Mouse (Mus musculus): ENCODE data around the gene B3gnt2. TPM values are rescaled to one million over a fixed set of nuclear protein-coding genes. Genes with fewer than 3 reads are reported as not detected.
A peak's percentile ranks its signal among the peaks of the same experiment; 100 is the strongest.

The B3gnt2 gene
- polyA plus RNA-seq, 1 experiment from 2014 or later = 1.9 TPM

DNA sequence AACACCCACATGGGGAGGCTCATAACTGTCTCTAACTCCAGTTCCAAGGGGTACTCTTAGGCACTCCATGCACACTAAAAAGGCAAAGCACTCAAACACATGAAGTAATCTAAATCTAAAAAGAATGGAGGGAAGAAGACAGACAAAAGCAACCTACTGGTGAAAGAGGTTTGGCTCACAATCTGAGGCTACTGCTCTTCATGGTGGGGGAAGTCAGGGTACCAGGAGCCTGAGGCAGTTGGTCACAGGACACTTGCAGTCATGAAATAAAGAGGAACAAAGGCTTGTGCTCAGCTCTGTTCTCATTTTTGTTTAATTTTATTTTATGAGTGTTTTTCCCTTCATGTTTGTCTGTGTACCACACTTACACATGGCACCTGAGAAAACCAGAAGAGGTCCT, 45.6 kb downstream of the B3gnt2 start:
- H3K9ac ChIP-seq (replicated peaks; ENCODE audit: low read depth, low read length) = no peak overlapping the region
- no peaks in the 10 kb centered on the region for H3K36me3 ChIP-seq (ENCODE audit: control insufficient read depth, insufficient read depth, low read length)
- H3K4me1 ChIP-seq (ENCODE audit: control insufficient read depth, insufficient read depth, low read length) = no peaks in the 10 kb centered on the region
- no peak overlapping the region for H3K4me2 ChIP-seq (ENCODE audit: low read depth, low read length)
- no peaks in the 10 kb centered on the region for H3K9me3 ChIP-seq (ENCODE audit: control insufficient read depth, low read length)
- H3K27me3 ChIP-seq (ENCODE audit: control insufficient read depth, insufficient read depth, low read length) = no peaks in the 10 kb centered on the region
- H3K27ac ChIP-seq (ENCODE audit: low read depth, low read length) = no peak overlapping the region
- no peak overlapping the region for H3K4me3 ChIP-seq (ENCODE audit: low read depth, low read length)
- no peak for ATAC-seq (ENCODE audit: low read depth)

DNA sequence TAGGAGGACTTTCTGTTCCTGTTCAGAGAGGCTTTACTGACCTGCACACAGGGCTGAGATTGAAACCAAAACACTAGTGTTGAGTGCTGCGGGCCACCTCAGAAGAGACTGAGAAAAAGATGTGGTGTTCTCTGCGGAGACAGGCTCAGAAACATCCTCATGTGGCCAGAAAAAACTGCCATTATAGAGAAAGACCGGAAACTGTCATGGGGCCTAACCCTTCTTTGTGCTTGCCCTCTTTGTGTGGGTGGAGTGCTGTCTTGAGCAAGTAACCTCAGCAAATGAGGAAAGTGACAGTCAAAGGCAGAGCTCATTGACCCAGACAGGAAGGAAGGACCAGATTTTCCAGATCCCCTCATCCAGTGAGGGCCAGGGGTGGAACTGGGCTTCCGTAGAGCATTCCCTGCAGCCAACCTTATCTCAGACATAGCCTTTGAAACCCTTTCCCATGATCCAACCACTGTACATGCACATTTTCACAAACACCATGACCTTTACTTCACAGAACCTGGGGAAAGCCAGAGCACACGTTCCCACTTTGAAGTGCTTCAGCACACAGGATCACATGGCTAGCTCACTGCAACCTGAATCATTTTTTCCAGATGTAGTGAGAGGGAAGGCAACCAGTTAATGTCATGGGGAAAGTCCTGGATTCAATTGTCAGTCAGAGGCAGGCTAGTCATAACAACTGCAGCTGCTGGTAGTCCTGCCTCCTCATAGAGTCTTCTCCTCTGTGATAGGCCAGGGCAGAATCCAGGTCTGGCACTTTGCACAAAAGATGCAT, 46.6 kb downstream of the B3gnt2 start:
- no peak for ATAC-seq (ENCODE audit: low read depth)

DNA sequence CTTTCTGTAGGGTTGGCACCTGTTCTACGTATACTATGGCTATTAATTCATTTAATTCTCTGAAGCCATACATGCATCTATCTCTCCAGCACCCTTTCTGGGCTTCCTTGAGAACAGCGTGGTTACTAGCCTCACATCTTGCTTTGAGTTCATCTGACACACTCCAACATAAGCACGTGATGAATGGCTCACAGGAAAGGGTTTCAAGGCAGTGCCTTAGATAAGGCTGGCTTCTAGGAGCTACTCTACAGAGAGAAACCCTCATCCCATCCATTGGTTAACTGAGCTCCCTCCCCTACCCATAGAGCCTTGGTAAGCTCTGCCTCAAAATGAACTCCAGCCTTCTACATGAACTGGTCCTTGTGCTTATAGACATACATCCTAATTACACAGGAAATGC, 47.3 kb downstream of the B3gnt2 start:
- H3K4me2 ChIP-seq (ENCODE audit: low read depth, low read length) = no peak overlapping the region
- no peak overlapping the region for H3K27ac ChIP-seq (ENCODE audit: low read depth, low read length)
- H3K27me3 ChIP-seq (ENCODE audit: control insufficient read depth, insufficient read depth, low read length) = no peaks in the 10 kb centered on the region
- no peak overlapping the region for H3K4me3 ChIP-seq (ENCODE audit: low read depth, low read length)
- no peak for ATAC-seq (ENCODE audit: low read depth)
- H3K9me3 ChIP-seq (ENCODE audit: control insufficient read depth, low read length) = no peaks in the 10 kb centered on the region
- no peak overlapping the region for H3K9ac ChIP-seq (replicated peaks; ENCODE audit: low read depth, low read length)
- H3K36me3 ChIP-seq (ENCODE audit: control insufficient read depth, insufficient read depth, low read length) = no peaks in the 10 kb centered on the region
- 84% methylated on average over 3 of the region's 3 CpGs for WGBS
- no peaks in the 10 kb centered on the region for H3K4me1 ChIP-seq (ENCODE audit: control insufficient read depth, insufficient read depth, low read length)

More for the DNA sequence above, 46.6 kb downstream of the B3gnt2 start:
- no peak overlapping the region for H3K4me2 ChIP-seq (ENCODE audit: low read depth, low read length)
- no peak overlapping the region for H3K9ac ChIP-seq (replicated peaks; ENCODE audit: low read depth, low read length)
- H3K9me3 ChIP-seq (ENCODE audit: control insufficient read depth, low read length) = no peaks in the 10 kb centered on the region
- no peak overlapping the region for H3K4me3 ChIP-seq (ENCODE audit: low read depth, low read length)
- no peaks in the 10 kb centered on the region for H3K27me3 ChIP-seq (ENCODE audit: control insufficient read depth, insufficient read depth, low read length)
- H3K27ac ChIP-seq (ENCODE audit: low read depth, low read length) = no peak overlapping the region
- WGBS = 85% methylated on average over 5 of the region's 5 CpGs
- H3K36me3 ChIP-seq (ENCODE audit: control insufficient read depth, insufficient read depth, low read length) = no peaks in the 10 kb centered on the region
- H3K4me1 ChIP-seq (ENCODE audit: control insufficient read depth, insufficient read depth, low read length) = no peaks in the 10 kb centered on the region

DNA sequence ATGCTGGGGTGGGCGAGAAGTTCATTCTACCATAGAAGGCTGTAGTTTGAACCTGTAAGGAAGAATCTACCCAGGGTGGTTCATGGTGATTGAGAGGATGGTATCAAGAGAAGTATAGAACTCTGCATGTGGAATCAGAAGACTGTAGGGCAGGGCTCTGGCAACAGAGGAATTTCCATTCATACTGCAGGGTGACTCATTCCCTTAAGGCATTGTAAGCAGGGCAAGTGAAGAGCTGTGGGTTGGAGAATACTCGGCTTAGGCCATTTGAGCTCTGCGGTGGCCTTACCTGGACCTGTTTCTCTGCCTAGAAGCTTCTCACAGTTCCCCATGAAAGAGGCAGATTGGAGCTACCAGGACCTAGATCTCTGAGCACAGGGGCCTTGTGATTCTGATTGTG, 49.3 kb downstream of the B3gnt2 start:
- no peak overlapping the region for H3K4me3 ChIP-seq (ENCODE audit: low read depth, low read length)
- no peaks in the 10 kb centered on the region for H3K36me3 ChIP-seq (ENCODE audit: control insufficient read depth, insufficient read depth, low read length)
- no peak overlapping the region for H3K9ac ChIP-seq (replicated peaks; ENCODE audit: low read depth, low read length)
- H3K9me3 ChIP-seq (ENCODE audit: control insufficient read depth, low read length) = no peaks in the 10 kb centered on the region
- no peak for ATAC-seq (ENCODE audit: low read depth)
- no peaks in the 10 kb centered on the region for H3K4me1 ChIP-seq (ENCODE audit: control insufficient read depth, insufficient read depth, low read length)
- H3K27ac ChIP-seq (ENCODE audit: low read depth, low read length) = no peak overlapping the region
- H3K4me2 ChIP-seq (ENCODE audit: low read depth, low read length) = no peak overlapping the region
- WGBS = 92% methylated on average over 3 of the region's 3 CpGs
- H3K27me3 ChIP-seq (ENCODE audit: control insufficient read depth, insufficient read depth, low read length) = no peaks in the 10 kb centered on the region

DNA sequence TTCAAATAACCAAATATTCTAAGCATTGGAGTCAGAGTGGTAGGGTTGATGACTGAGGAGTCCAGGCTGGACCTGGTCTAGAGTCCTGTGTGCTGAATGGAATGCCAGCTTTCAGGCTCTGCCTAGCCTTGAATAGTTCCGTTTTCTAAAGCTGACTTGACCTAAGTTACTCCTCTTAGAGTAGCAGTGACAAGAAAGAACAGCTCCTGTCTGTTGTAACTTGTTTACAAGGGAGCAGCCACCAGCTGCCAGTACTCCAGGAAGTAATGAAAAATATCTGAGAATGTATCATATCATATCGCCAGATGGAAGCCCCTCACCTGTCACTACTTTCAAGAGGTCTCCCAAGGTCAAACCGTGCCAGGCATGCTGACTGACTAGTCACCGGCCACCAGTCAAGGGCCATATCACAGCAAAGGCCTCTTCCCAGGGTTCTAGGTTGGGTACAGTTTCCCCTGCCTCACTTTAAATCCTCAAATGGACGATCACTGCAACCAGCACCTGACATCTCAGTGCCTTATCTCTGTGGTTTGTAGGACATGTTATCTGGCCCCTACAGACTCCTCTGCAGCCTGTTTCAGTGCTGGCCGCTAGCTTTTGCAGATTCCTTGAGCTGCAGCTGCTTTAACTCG, 51.2 kb downstream of the B3gnt2 start:
- ATAC-seq (ENCODE audit: low read depth) = no peak
- no peaks in the 10 kb centered on the region for H3K36me3 ChIP-seq (ENCODE audit: control insufficient read depth, insufficient read depth, low read length)
- WGBS = 83% methylated on average over 7 of the region's 7 CpGs

DNA sequence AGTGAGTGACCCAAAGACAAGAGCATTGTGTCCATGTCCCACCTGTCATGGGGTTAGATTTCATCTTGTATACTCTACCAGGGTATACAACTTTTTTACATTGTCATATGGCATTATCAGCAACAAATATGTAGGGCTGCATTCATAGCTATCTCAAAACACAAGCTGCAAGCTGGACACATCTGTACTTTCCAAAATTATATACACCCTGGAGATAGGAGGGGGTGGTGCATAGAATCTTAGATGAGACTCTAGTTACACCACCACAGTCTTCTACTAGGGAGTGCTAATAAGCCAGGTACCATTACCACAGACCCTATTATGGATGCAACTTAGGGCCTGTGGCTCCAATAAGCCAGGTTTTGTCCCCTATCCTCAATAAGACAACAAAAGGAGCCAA, 52.7 kb downstream of the B3gnt2 start:
- H3K4me1 ChIP-seq (ENCODE audit: control insufficient read depth, insufficient read depth, low read length) = no peaks in the 10 kb centered on the region
- no peak overlapping the region for H3K4me3 ChIP-seq (ENCODE audit: low read depth, low read length)
- H3K27me3 ChIP-seq (ENCODE audit: control insufficient read depth, insufficient read depth, low read length) = no peaks in the 10 kb centered on the region
- H3K27ac ChIP-seq (ENCODE audit: low read depth, low read length) = no peak overlapping the region
- no peak overlapping the region for H3K9ac ChIP-seq (replicated peaks; ENCODE audit: low read depth, low read length)
- H3K4me2 ChIP-seq (ENCODE audit: low read depth, low read length) = no peak overlapping the region
- ATAC-seq (ENCODE audit: low read depth) = no peak
- no peaks in the 10 kb centered on the region for H3K9me3 ChIP-seq (ENCODE audit: control insufficient read depth, low read length)
- H3K36me3 ChIP-seq (ENCODE audit: control insufficient read depth, insufficient read depth, low read length) = no peaks in the 10 kb centered on the region

More for the DNA sequence above, 51.2 kb downstream of the B3gnt2 start:
- no peak overlapping the region for H3K9ac ChIP-seq (replicated peaks; ENCODE audit: low read depth, low read length)
- H3K4me1 ChIP-seq (ENCODE audit: control insufficient read depth, insufficient read depth, low read length) = no peaks in the 10 kb centered on the region
- no peak overlapping the region for H3K27ac ChIP-seq (ENCODE audit: low read depth, low read length)
- H3K4me2 ChIP-seq (ENCODE audit: low read depth, low read length) = no peak overlapping the region
- H3K27me3 ChIP-seq (ENCODE audit: control insufficient read depth, insufficient read depth, low read length) = no peaks in the 10 kb centered on the region
- no peak overlapping the region for H3K4me3 ChIP-seq (ENCODE audit: low read depth, low read length)
- H3K9me3 ChIP-seq (ENCODE audit: control insufficient read depth, low read length) = no peaks in the 10 kb centered on the region

DNA sequence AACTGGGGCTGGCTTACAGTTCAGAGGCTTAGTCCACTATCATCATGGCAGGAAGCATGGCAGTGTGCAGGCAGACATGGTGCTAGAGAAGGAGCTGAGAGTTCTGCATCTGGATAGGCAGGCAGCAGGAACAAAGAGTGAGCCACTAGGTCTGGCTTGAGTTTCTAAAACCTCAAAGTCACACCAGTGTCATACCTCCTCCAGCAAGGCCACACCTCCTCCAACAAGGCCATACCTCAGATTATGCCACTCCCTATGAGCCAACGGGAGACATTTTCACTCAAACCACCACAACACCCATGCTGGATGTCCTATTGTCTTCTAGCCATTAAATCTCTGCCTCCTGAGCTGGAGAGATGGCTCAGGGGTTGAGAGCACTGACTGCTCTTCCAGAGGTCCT, 55.6 kb downstream of the B3gnt2 start:
- H3K4me3 ChIP-seq (ENCODE audit: low read depth, low read length) = no peak overlapping the region
- H3K27me3 ChIP-seq (ENCODE audit: control insufficient read depth, insufficient read depth, low read length) = no peaks in the 10 kb centered on the region
- H3K4me2 ChIP-seq (ENCODE audit: low read depth, low read length) = no peak overlapping the region
- ATAC-seq (ENCODE audit: low read depth) = no peak
- no peaks in the 10 kb centered on the region for H3K9me3 ChIP-seq (ENCODE audit: control insufficient read depth, low read length)
- no peak overlapping the region for H3K27ac ChIP-seq (ENCODE audit: low read depth, low read length)
- H3K4me1 ChIP-seq (ENCODE audit: control insufficient read depth, insufficient read depth, low read length) = no peaks in the 10 kb centered on the region
- H3K9ac ChIP-seq (replicated peaks; ENCODE audit: low read depth, low read length) = no peak overlapping the region
- 77% methylated on average over 1 of the region's 1 CpGs for WGBS
- H3K36me3 ChIP-seq (ENCODE audit: control insufficient read depth, insufficient read depth, low read length) = no peaks in the 10 kb centered on the region

DNA sequence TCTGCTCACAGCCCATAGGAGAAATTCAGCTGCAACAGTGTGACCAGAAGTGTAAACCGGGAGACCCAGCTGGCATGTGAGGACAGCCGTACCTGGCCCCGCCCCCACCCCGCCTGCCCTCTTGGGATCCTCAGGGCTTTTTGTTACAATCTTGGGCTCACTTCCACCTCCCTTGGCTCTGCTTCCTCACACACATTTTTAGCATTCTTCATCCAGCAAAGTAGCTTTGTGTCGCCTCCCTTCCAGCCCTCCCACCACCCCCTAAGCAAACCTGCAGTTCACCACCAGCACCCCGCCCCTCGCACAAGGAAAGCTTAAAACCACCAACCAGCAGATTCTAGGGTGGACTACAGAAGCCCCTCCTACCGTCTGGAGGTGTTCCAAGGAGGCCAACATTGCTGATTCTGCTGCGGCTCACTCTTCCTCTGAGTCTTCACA, 60.8 kb downstream of the B3gnt2 start:
- no peaks in the 10 kb centered on the region for H3K36me3 ChIP-seq (ENCODE audit: control insufficient read depth, insufficient read depth, low read length)
- WGBS = 35% methylated on average over 9 of the region's 9 CpGs
- H3K9me3 ChIP-seq (ENCODE audit: control insufficient read depth, low read length) = no peaks in the 10 kb centered on the region
- H3K4me3 ChIP-seq (ENCODE audit: low read depth, low read length) = no peak overlapping the region
- no peak overlapping the region for H3K4me2 ChIP-seq (ENCODE audit: low read depth, low read length)
- no peaks in the 10 kb centered on the region for H3K4me1 ChIP-seq (ENCODE audit: control insufficient read depth, insufficient read depth, low read length)
- no peak overlapping the region for H3K27ac ChIP-seq (ENCODE audit: low read depth, low read length)
- H3K27me3 ChIP-seq (ENCODE audit: control insufficient read depth, insufficient read depth, low read length) = no peaks in the 10 kb centered on the region
- 0 out of 2 replicates have a peak, but pooled peaks have one; percentile 31 for ATAC-seq (ENCODE audit: low read depth)
- H3K9ac ChIP-seq (replicated peaks; ENCODE audit: low read depth, low read length) = no peak overlapping the region

DNA sequence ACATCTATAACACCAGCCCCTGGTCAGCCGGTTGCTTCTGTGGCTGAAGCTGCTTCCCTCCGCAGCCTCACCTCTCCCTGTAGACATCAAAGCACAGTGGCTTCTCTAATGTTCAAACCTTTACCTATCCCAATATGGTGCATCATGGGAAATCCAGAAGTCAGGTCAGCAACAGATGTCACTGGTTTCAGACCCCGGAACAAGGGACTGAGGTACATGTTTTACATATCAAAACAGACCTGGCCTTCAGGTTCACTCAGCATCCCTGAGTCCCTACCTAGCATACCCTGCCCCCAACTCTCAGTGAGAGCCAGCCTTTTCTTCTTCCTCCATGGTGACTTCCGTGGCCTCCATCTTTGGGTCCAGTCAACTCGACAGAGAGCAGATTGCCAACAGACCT, 61.8 kb downstream of the B3gnt2 start:
- Histone ChIP-seq H3K4me3 (ENCODE audit: low read depth, low read length) (no peak overlapping the region), H3K27me3 (ENCODE audit: control insufficient read depth, insufficient read depth, low read length) (no peaks in the 10 kb centered on the region), H3K9me3 (ENCODE audit: control insufficient read depth, low read length) (no peaks in the 10 kb centered on the region), H3K4me2 (ENCODE audit: low read depth, low read length) (no peak overlapping the region), H3K27ac (ENCODE audit: low read depth, low read length) (no peak overlapping the region), H3K36me3 (ENCODE audit: control insufficient read depth, insufficient read depth, low read length) (no peaks in the 10 kb centered on the region), H3K9ac (replicated peaks; ENCODE audit: low read depth, low read length) (no peak overlapping the region), H3K4me1 (ENCODE audit: control insufficient read depth, insufficient read depth, low read length) (no peaks in the 10 kb centered on the region)
- no peak for ATAC-seq (ENCODE audit: low read depth)
- WGBS = 70% methylated on average over 5 of the region's 5 CpGs
